Mouse (Mus musculus) heart, adult 9 months (tissue): ENCODE results near the gene Flot2.
"Not testable (repeated sequence)": the region's sequence is repeated elsewhere in the genome, so short reads cannot be mapped to it uniquely, and the experiment has no call there.

ENCODE experiments used
- DNase-seq, 2 experiments: peaks; one replicate each; pipeline ENCODE4 v3.0.0; 2022; ENCODE audit warnings: low spot score in 2 of 2

The Flot2 gene

DNA sequence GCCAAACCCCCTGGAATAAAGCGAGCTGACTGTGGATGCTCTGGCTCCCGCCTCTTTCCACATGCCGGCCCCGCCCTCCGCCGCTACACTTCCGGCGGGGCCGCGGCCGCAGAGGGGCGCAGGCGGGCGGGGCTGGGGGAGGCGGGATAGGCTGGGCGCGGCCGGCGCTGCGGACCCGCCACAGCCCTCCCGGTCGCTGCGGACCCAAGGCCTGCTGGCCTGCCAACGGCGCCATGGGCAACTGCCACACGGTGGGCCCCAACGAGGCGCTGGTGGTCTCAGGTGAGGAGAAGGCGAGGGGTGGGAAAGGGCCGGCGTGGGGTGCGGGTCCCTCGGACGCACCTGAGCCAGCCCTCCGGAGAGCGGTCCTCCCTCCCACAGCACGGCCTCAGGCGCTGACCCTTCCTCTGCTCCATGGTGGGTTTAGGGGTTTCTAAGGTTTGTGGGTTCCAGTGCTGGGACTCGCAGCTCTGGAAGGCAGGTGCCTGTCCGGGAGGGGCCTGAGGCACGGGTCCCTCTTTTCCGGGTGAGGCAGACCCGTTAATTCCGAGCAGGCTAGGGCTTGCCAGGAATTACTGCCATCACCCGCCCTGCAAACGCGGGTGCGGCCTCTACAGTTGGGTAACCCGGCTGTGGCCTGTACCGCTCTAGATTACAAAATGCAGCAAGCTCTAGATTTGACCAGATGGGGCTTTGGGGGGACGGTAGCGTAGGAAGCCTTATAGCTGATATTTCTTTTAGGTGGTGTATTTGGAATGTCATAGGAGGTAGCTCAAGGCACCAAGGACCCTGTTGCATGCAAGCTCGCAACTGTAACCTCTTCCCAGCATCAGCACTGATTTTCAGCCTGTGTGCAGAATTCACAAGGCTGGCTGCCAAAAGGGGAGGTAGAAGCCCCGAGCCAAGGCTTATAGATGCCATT is at the start of gene Flot2:
Gene Flot2 (plus strand): TSS at position 101 of the 922 bp plus-strand sequence.
- peak; percentile 52 to 55 for DNase-seq

GRCm38 (mm10) chr11:77989071-77989690 is 48.5 kb upstream of the Flot2 start:
- peak in 1 of 2 experiments; percentile 32 for DNase-seq

DNA sequence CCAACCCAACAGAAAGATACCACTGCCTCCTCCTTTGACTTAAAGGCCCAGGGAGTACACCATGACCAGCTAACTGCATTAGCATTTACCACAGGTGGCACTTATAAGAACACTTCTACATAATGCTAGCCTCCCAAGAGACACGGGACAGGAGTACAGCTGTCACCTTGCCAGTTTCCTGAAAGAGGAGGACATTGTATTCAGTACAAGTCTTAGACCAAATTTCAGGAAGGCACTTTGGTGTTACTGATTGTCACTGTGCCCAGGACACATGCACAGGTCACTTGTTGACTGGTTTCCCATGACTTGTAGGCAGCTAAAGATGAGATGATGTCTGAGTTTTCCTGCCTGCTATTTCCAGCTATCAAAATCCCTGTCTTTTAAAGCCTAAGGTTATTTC is 42.2 kb upstream of the Flot2 start:
- peak; percentile 22 to 34 for DNase-seq

- peak in 1 of 2 experiments; percentile 61 for DNase-seq
Measured at GRCm38 (mm10) chr11:78006446-78006845, 31.3 kb upstream of the Flot2 start.

DNA sequence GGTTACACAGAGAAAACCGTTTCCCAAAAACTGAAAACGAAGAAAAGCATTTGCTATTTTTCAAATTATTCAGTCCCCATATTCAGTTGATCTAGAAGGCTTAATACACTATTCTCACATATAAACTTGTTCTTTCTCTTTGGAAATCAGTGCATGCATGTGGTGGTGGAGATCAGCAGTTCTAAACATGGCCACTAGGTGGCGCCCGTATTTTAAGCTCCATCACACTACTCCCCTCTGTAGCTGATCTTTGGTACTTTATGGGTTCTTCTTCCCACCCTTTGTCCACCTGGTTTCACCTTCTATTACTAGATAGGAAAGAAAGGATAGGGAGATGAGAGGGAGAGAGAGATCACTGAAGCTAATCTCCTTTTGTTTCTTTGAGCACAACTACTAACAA is 18.1 kb upstream of the Flot2 start:
- peak in 1 of 2 experiments; percentile 67 for DNase-seq

- DNase-seq: no peak
Measured at GRCm38 (mm10) chr11:78023607-78024006, 14.1 kb upstream of the Flot2 start.

DNA sequence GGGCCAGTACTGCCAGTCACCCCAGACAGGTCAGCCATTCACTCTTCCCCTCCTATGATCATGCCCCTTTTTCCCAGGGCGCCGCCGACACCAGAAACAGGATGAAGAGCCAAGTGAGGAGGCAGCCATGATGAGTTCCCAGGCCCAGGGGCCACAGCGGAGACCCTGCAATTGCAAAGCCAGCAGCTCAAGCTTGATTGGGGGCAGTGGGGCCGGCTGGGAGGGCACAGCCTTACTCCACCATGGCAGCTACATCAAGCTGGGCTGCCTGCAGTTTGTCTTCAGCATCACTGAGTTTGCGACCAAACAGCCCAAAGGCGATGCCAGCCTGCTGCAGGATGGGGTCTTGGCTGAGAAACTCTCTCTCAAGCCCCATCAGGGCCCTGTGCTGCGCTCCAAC is 8.5 kb upstream of the Flot2 start:
- no peak for DNase-seq

GRCm38 (mm10) chr11:78030600-78030999 is 7.1 kb upstream of the Flot2 start:
- no peak for DNase-seq

- DNase-seq: no peak
Measured at GRCm38 (mm10) chr11:78031389-78031788, 6.3 kb upstream of the Flot2 start.

GRCm38 (mm10) chr11:78031947-78032808 is 5.6 kb upstream of the Flot2 start, which contains the start of gene Dhrs13:
Dhrs13 (plus strand) TSS chr11:78032280.
- peak; percentile 91 to 92 for DNase-seq

- no peak for DNase-seq
Measured at GRCm38 (mm10) chr11:78032809-78033195, 4.9 kb upstream of the Flot2 start.

- DNase-seq: no peak
Measured at GRCm38 (mm10) chr11:78033931-78034617, 3.7 kb upstream of the Flot2 start.

DNA sequence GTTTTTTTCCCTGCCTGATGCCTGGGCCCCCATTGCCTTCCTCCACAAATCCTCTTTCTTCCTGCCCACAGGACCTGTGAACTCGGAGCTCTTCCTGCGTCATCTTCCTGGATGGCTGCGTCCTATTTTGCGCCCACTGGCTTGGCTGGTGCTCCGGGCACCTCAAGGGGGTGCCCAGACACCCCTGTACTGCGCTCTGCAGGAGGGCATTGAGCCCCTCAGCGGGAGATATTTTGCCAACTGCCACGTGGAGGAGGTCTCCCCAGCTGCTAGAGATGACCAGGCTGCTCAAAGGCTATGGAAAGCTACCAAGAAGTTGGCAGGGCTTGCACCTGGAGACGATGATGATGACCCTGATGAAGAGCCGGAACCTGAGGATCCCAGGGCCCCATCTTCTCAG is 940 bp upstream of the Flot2 start:
- no peak for DNase-seq

- DNase-seq: no peak
Measured at GRCm38 (mm10) chr11:78040878-78041277, 3.1 kb downstream of the Flot2 start.

GRCm38 (mm10) chr11:78042290-78042870 is 4.6 kb downstream of the Flot2 start:
- not testable (repeated sequence) for DNase-seq

GRCm38 (mm10) chr11:78044758-78045251 is 7.1 kb downstream of the Flot2 start:
- DNase-seq: peak; percentile 88 to 90

- not testable (repeated sequence) for DNase-seq
Measured at GRCm38 (mm10) chr11:78048637-78049036, 10.9 kb downstream of the Flot2 start.

DNA sequence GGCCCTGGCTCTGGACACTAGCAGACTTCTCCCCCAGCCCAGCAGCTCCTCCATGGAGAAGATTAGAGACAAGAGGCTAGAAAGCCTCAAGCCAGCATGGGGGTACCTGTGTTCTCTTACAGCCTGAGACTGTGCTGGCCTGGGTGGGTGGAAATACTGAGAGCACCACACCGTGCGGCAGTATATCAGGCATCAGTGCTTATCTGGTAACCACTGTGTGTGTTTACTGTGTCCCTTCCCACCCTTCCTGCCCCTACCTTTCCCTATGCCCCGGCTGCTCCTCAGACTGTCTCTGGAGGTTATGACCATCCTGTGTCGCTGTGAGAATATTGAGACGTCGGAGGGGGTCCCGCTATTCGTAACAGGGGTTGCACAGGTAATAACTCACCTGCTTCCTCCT is 15.3 kb downstream of the Flot2 start:
- no peak for DNase-seq

- DNase-seq: no peak
Measured at GRCm38 (mm10) chr11:78056946-78057345, 19.2 kb downstream of the Flot2 start.

- peak; percentile 61 to 73 for DNase-seq
Measured at GRCm38 (mm10) chr11:78059833-78060757, 22.4 kb downstream of the Flot2 start.
